14 mouse cellular contexts compared by ENCODE assay signal in genomic region chr15:93568911-93569310, GRCm38 (mm10). TPM values are rescaled to one million over a fixed set of nuclear protein-coding genes. Genes with fewer than 3 reads are reported as not detected.
"Had no signal": no experiment of that assay in that cellular context is flagged by ENCODE, and none has a peak within 500 bp of the region (broad histone marks: within the 10 kb centered on the region; RNA-seq: fewer than 3 reads in every experiment).

No protein-coding gene starts in this region.

- ATAC-seq: inflammation-experienced regulatory T-cells, adult 6 months; liver, embryonic 12.5 days; midbrain, embryonic 16.5 days had no signal

- H3K27ac ChIP-seq: liver, embryonic 12.5 days; macrophage; midbrain, embryonic 12.5 days; neural tube, embryonic 13.5 days had no signal

- H3K4me2 ChIP-seq: hindbrain, embryonic 15.5 days; liver, embryonic 12.5 days; lung, embryonic 14.5 days; midbrain, embryonic 12.5 days; neural tube, embryonic 13.5 days had no signal

- H3K27me3 ChIP-seq: hindbrain, embryonic 15.5 days; liver, embryonic 12.5 days; megakaryocyte, embryonic 14.5 days; midbrain, embryonic 12.5 days; neural tube, embryonic 13.5 days had no signal

- H3K36me3 ChIP-seq: hindbrain, embryonic 15.5 days; liver, embryonic 12.5 days; midbrain, embryonic 12.5 days; neural tube, embryonic 13.5 days had no signal

- DNase-seq: kidney, adult 18-20 months; left cerebral cortex, postnatal 4 days; lung, embryonic 14.5 days; lung, postnatal 10 days; right cerebral cortex, postnatal 14 days; thymus, postnatal 14 days had no signal

- H3K9me3 ChIP-seq: hindbrain, embryonic 15.5 days; liver, embryonic 12.5 days; megakaryocyte, embryonic 14.5 days; midbrain, embryonic 12.5 days; neural tube, embryonic 13.5 days had no signal

- H3K4me1 ChIP-seq: midbrain, embryonic 12.5 days had no signal

- H3K9ac ChIP-seq: hindbrain, embryonic 15.5 days; liver, embryonic 12.5 days; lung, embryonic 14.5 days; midbrain, embryonic 12.5 days; neural tube, embryonic 13.5 days had no signal

- H3K4me3 ChIP-seq: hindbrain, embryonic 15.5 days; liver, embryonic 12.5 days; megakaryocyte, embryonic 14.5 days; midbrain, embryonic 12.5 days; neural tube, embryonic 13.5 days had no signal

RNA-seq across cellular contexts. Expression of gene Prickle1, which starts 26.8 kb away (rescaled TPM):
- polyA plus RNA-seq: macrophage had no signal
